Mouse (Mus musculus): ENCODE results near the gene Cdk2.

The Cdk2 gene

DNA sequence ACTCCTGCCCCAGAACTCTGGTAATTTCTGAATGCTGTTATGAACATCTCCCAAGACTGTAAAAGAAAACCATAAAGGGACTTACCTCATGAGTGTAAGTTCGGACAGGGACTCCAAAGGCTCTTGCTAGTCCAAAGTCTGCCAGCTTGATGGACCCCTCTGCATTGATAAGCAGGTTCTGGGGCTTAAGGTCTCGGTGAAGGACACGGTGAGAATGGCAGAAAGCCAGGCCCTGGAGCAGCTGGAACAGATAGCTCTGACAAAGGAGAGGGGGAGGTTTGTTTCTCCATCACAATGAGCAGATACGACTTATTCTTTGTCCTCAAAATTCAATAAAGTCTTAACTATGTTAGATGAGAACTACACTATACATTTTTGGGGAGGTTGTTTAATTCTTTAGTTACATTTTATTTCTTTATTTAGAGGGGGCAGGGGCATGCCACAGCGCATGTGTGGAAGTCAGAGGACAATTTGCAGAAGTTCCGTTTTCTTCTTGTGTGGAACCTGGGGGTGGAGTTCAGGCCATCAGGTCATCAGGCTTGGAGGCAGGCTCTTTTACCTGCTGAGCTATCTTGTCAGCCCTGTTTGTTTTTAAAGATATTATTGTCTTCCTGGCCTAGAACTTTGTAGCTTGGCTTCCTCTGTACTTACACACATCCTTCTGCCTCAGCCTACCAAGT lies 2.4 kb downstream of the Cdk2 start:
- no peak for DNase-seq

DNA sequence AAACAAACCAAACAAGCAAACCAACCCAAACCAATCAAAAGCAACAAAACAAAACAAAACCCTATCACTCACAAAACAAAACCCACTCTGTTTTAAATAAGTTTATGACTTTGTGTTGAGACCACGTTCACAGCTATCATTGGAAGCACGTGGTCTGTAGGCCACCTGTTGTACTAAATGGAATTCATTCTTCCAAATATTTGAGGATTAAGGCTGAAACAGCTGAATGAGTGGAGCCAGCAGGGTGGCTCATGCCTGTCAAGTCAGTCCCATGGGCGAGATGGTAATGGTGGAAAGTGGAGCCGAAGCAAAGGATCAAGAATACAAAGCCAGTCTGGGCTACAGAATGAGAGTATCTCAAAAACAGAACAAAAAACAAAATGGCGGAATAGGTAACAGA lies 4.1 kb downstream of the Cdk2 start:
- no peak for DNase-seq

DNA sequence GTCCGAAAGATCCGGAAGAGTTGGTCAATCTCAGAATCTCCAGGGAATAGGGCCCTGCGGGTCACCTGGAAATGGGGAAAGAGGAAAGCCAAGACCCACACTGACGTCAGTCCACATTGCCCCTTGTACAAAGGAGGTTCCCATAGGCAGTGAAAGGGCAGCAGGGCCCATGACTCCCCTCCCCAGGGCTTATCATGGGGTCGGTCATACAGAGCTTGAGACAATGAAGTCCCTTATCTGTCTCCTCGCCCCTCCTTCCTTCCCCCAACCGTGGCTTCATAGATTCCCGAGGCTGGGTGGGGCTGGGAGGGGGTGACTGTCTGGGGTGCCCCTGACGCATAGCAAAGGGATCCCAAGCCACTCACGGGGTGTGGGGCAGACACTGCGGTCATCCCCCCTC lies 5.2 kb downstream of the Cdk2 start:
- DNase-seq = no peak

GRCm38 (mm10) chr10:128699006-128699405 lies 5.8 kb downstream of the Cdk2 start:
- DNase-seq = peak; percentile 22

DNA sequence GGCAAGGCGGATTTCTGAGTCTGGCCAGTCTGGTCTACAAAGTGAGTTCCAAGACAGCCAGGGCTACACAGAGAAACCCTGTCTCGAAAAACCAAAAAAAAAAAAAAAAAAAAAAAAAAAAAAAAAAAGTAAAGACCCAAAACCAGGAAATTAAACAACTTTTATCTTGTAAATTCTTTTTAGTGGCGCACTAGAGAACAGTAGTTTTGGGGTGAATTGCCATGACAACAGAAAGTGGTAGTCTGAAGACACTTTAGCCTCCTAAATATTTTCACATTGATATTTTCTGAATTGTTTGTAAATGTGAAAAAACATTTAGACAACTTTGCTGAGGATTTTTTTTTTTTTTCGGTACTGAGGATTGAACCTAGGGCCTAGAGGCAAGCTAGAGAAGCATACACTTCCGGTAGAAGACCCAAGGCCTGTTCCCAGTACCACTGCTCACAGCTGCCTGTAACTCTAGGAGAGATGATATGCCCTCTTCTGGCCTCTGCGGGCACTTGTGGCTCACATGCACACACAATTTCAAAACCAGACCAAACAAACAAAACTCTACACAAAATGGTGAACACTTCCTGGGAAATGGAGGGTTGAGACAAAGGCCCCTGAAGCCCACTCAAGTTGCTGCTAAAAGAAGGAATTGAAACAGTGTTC lies 7.6 kb downstream of the Cdk2 start:
- DNase-seq = no peak

DNA sequence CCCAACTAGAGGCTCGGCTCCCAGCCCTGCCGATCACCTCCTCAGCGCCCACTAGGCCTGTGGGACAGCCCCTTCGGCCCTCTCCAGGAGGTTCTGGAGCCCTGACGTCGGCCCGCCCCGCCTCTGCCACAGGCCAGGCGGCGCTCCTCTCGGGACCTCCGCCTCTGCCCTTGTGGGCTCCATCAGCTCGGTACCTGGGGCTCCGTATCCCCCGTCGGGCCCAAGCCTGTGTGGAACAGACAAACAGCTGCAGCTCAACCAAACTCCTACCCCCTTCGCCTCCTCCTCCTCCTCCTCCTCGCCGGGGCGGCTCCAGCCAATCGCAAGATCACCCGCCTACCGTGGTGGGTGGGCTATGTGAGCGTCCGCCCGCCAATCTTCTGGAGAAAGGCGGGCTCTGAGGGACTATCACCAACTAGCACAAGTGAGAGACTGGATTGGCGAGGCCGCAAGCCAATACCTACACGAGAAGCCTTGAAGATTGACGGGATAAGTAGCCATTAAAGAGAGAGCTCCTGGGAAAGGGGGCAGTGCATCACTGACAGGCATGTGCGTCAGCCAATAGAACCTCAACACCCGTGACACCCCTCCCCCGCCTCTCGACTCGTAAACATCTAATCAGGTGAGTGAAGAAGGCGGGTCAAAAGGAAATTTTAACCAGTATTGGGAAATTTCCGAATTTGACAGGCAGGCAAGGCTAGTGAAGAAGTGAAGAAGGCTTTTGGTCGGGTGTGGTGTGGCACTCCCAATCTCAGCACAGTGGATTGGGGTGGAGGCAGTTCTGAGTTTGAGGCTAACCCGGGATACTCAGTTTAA lies 8.6 kb downstream of the Cdk2 start, which contains the start of gene Rab5b:
TSS of gene Rab5b (minus strand) at position 273 of the 816 bp plus-strand sequence.
- peak; percentile 94 for DNase-seq

DNA sequence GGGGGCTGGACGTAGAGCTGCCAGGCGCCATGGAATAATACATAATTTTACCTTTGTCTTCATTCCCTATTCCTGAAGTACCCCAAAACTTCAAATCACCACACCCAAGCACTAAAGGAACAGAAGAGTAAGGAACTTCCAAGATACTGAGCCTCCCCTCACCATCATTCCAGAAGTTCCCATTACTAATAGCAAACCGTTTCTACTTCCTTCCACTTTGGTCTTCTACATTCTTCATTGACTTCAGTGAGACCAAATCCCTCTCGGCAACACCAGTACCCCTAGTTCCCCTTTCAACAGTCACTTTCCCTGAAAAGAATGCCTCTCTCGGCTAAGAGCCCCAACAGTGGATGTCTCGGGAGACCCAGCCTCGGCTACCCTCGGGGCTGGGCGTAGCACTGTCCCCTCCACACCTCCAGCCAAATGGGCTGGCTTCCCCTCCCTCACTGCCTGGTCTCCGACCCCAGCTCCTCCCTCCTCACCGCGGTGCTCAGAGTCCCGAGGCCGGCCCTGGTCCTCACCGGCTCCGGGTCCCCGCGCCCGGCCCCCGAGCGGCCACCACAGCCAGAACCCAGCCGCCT lies 9.3 kb downstream of the Cdk2 start:
- no peak for DNase-seq

GRCm38 (mm10) chr10:128674469-128675008 lies 30.3 kb downstream of the Cdk2 start:
- no peak for DNase-seq

DNA sequence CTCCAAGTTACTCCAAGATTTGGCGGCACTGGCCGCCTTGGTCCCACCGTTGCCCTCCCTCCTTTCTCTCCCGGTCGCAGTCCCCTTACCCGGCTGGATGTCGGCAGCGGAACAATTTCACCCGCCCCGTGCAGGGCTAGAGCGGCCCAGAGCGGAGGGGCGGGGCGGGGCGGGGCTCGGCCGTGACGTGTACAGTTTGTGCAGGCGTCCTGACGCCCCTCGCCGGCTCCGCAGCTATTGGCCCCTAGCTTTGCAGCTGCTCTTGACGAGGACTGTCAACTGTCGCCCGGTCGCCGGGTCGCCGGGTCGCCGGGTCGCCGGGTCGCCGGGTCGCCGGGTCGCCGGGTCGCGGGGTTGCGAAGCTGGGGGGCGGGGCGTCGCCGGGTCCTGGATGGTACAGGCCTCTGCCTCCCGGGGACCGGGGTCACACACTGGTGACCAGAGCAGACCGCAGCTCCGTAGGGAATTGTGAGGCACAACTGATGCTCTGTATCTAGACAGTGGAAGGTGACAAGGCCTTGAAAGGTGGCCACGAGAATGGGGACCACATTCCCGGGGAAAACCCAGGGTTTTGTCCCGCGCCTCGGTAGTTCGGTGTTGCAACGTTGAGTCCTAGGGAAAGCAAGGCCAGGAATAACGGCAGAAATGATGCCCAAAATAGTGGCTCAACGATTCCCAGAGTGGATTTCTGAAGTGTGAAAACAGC lies 30.9 kb downstream of the Cdk2 start, which contains the start of gene Suox:
TSS of gene Suox (minus strand) at position 311 of the 706 bp plus-strand sequence.
- peak; percentile 82 for DNase-seq

GRCm38 (mm10) chr10:128671148-128671547 lies 33.7 kb downstream of the Cdk2 start:
- DNase-seq = no peak

DNA sequence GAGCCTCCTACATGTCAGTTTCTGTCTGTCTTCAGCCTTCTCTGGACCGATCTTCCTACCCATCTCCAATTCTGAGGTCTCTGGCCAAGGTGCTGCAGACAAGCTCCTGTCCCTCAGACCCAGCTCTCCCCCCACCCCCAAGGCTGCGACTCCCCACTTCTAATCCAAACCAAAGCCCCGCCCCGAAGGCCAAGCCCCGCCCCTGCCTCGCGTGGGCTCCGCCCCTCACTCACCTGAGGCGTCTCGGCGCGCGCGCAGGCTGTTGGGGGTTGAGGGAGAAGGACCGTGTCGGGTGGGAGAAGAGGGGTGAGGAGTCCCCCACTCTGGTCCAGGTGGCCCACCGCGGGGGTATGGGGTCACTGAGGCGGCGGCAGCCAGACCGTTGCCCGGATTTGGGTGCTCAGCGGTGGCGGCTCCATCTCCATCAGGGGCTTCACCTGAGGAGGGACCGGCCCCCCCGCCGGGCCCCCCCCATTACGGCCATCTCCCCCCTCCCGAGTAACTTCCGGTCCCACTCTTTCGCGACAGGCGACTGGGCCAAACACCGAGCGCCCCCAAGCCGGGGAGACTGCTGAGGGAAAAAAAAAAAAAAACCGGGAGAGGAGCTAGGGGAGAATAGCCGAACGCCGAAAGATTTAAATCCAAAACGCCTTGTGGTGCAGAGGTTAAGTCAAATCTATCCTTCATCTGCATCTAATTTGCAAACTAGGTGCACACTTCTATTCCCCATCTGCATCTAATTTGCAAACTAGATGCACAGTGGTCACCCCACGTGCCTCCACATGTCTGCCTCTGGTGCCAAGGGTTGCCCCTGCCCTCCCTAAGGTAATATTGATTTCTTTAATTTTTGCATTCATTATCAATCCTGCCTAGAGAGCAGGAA lies 35.8 kb downstream of the Cdk2 start:
- DNase-seq = peak; percentile 61

DNA sequence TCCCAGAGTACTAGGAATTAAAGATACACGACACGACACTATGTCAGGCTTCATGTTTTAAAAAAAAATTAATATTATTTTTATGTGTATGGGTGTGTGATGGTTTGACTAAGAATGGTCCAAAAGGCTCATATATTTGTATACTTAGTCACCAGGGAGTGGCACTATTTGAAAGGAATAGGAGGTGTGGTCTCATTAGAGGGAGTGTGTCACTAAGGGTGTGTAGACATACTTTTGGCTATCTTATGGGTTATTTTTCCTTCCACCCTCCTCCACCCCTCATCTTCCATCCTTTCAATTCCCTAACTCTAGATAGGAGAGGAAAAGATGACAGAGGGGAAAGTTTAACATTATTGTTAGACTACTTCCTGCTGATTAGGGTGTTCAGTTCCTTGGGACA lies 39.0 kb downstream of the Cdk2 start:
- no peak for DNase-seq

- no peak for DNase-seq
Measured at GRCm38 (mm10) chr10:128665307-128665706, 39.5 kb downstream of the Cdk2 start.

DNA sequence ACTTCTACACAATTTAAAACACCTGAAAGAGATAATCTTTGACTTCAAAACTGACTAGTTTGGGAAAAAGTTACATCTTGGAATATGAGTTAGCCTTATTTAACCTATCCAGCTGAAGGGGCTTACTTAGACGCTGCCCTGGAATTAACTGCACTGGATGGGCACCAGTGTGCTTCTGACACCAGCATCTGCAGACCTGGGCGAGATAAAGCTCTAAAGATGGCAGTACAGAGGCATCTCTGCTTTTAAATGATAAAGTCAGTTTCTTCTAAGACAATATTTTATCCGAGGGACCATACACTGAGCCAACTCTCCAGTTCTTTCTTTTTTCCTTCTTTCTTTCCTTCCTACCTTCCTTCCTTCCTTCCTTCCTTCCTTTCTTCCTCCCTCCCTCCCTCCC lies 40.0 kb downstream of the Cdk2 start:
- no peak for DNase-seq

DNA sequence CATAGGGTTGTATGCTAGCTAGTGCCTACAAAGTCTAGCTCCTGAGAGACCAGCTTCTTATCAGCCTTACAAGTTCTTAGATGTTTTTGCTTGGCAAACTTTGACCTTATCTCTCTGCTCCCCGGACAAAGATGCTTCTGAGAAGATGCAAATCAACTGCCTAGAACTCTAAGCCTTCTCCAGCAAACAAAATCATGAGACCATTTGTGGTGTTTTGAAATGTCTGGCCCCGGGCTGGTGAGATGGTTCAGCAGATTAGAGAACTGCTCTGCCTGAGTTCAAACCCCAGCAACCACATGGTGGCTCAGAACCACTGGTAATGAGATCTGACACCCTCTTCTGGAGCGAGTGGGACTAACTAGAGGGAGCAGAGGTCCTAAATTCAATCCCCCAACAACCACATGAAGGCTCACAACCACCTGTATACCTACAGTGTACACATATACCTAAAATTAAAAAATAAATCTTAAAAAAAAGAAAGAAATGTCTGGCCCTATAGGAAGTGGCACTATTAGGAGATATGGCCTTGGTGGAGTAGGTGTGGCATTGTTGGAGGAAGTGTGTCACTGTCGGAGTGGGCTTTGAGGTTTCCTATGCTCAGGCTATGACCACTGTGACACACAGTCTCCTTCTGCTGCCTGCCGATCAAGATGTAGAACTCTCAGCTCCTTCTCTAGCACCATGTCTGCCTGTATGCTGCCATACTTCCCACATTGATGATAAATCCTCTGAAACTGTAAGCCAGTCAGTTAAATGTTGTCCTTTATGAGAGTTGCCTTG lies 41.2 kb downstream of the Cdk2 start:
- no peak for DNase-seq

- no peak for DNase-seq
Measured at GRCm38 (mm10) chr10:128662465-128662864, 42.4 kb downstream of the Cdk2 start.

DNA sequence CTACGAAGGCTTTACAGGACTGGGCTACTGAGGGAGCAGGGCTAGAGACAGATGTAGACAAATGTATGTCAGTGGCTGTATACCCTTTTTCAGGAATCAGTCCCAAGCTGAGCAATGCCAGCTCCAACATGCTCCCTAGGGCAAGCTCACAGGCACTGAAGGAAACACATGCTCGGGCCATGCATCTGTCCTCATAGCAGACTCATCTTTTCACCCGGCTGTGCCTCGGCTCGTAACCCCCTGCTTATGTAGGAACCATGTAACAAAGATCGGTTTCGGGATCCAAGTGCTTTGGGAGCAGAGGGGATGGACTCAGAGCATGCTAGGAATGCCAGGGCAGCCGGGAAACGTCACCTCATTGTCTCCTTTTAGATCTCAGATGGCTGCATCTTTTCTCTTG lies 45.3 kb downstream of the Cdk2 start:
- no peak for DNase-seq

GRCm38 (mm10) chr10:128657844-128658243 lies 47.0 kb downstream of the Cdk2 start:
- DNase-seq = no peak

GRCm38 (mm10) chr10:128656731-128657130 lies 48.1 kb downstream of the Cdk2 start:
- no peak for DNase-seq

DNA sequence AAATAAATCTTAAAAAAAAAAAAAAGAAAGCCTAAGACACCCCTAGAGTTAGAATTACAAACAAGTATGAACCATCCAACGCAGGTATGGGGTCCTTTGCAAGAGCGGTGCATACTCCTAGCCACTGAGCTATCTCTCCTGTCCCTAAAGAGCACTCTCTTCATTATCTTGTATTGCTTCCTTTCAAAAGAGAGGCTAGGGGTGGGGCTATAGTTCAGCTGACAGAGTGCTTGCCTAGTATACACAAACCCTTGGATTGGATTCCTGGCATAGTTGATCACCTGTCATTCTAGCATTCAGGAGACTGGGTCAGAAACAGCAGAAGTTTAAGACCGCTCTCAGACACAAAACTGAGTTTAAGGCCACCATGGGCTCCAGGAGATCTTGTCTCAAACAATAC lies 49.6 kb downstream of the Cdk2 start:
- no peak for DNase-seq

DNA sequence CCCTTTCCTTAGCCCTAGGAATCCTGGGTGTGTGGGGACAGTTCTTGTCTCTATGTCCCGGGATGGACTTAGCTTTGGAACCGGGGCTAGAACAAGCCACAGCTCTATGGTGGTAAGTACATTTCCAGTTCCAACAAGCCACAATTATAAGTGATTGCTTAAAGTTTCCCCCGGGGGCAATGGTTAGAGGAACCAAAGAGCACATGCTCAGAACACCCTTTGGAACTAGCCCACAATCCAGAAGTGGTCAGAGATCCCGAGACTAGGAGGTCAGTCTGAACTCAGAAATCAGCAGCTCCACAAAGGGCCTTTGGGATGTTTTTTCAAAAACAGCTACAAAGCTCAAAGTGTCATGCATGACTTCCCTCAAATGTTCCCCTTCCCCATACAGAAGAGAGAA lies 51.0 kb downstream of the Cdk2 start:
- no peak for DNase-seq
